Mouse (Mus musculus): Measurements from ENCODE around the gene 4632433K11Rik. TPM values are rescaled to one million over a fixed set of nuclear protein-coding genes. Genes with fewer than 3 reads are reported as not detected.
"Not testable (repeated sequence)": the region's sequence is repeated elsewhere in the genome, so short reads cannot be mapped to it uniquely, and the experiment has no call there.

The 4632433K11Rik gene
- total RNA-seq, 2 experiments from 2014 or later: 0.57 TPM; not detected in 1

DNA sequence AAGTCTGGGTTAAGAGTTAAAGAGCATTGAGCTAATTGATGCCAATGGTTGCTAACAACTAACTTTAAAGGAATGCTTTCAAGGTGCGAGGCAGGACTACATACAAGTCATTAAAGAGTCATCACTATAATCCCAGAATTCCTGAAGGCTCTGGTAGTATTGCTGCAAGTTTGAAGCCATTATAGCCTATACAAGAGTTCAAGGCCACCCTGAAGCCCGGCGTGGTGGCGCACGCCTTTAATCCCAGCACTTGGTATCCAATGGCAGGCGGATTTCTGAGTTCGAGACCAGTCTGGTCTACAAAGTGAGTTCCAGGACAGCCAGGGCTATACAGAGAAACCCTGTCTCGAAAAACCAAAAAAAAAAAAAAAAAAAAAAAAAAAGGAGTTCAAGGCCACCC, 14.3 kb upstream of the 4632433K11Rik start:
- ATAC-seq (replicated peaks; ENCODE audit: poor library complexity, severe bottlenecking): not testable (repeated sequence)

DNA sequence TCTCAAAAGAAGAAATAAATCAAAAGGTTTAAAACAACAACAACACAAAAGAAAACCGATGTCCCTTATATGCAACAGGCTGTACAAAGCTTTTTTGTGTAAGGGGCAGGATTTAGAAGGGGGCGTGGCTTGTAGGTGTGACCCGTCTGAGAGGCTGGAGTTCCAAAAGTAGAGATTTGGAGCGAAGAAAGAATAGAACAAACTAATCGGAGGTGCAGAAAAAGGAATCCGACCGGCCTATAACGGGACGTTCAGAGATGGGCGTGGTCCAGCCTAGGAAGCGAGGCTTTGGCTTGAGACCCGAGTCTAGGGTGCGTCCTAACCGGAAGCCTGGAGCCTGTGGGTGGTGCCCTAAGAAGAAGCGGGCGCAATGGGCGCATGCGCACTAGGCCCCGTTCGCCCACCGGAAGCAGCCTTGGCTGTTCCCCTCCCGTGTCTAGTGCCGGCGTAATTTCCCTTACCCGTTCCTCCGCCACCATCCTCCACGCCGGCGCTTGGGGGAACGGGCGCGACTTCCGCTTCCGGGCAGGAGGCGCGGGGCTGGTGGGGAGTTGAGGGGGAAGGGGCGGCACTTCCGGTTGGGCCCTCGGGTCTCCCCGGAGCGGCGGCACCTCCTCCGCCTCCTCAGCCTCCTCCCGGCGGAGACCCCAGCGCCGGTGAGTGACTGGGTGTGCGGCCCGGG, 13.8 kb upstream of the 4632433K11Rik start, which contains the start of the genes Zfp865 and Ccdc106:
Gene Zfp865, plus strand, starts transcription at position 377 of the 682 bp plus-strand sequence.
Gene Ccdc106, plus strand, starts transcription at position 554 of the 682 bp plus-strand sequence.
- peak; percentile 76 for ATAC-seq (replicated peaks; ENCODE audit: poor library complexity, severe bottlenecking)

DNA sequence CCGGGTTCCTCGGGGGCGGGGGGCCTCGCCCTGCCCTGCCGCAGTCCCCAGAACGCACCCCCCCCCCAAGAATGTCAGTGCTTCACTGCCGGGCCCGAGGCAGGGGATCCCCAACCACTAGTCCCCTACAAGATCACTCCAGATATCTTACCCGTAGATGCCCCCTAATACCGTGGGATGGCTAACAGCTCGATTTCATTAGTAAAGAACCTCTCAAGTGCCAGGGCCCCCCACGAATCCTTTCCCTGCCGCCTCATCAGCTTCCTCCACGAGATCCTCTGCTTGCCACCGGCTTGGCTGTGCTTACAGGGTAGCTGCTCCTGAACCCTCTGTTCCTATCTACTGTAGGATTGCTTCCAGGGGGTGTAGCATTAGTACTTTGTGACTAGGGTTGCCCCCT, 13.2 kb upstream of the 4632433K11Rik start:
- ATAC-seq (replicated peaks; ENCODE audit: poor library complexity, severe bottlenecking): no peak

DNA sequence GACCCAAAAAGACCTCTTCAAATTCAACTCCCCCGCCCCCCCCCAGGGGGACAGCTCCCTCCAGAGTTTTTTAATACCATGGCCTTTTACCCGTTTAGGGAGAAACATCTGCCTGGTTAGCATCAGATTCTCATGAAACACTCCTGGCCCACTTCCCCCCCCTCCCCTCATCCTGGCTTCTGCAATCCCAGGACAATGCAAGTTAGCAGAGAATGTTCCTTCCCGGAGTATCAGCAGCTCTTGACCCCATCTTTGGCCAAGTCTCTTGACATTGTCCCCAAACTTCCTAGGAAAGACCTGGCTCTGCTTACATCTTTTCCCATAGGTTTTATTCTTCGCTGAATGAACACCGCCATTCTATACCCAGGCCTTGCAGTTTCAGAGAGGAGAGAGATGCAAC, 12.7 kb upstream of the 4632433K11Rik start:
- no peak for ATAC-seq (replicated peaks; ENCODE audit: poor library complexity, severe bottlenecking)

DNA sequence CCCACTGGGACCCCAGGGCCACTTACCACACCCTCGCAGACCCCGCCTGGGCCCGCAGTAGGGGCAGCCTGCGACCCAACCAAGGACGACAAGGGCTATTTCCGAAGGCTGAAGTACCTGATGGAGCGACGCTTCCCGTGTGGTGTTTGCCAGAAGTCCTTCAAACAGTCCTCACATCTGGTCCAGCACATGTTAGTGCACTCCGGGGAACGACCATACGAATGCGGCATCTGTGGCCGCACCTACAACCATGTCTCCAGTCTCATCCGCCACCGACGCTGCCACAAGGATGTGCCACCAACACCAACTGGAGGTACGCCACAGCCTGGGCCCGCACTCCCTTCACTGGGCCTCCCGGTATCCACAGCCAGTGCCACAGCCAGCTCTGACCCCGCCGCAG, 4.4 kb upstream of the 4632433K11Rik start:
- no peak for ATAC-seq (replicated peaks; ENCODE audit: poor library complexity, severe bottlenecking)

DNA sequence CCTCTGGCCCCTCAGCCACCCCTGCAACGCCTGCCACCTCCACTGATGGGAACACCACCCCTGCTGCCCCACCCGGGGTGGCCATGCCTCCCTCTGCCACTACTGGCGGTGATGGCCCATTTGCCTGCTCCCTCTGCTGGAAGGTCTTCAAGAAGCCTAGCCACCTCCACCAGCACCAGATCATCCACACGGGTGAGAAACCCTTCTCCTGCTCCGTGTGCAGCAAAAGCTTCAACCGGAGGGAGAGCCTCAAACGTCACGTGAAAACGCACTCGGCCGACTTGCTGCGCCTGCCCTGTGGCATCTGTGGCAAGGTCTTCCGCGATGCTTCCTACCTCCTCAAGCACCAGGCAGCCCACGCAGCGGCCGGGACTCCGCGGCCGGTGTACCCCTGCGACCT, 4.0 kb upstream of the 4632433K11Rik start:
- no peak for ATAC-seq (replicated peaks; ENCODE audit: poor library complexity, severe bottlenecking)

DNA sequence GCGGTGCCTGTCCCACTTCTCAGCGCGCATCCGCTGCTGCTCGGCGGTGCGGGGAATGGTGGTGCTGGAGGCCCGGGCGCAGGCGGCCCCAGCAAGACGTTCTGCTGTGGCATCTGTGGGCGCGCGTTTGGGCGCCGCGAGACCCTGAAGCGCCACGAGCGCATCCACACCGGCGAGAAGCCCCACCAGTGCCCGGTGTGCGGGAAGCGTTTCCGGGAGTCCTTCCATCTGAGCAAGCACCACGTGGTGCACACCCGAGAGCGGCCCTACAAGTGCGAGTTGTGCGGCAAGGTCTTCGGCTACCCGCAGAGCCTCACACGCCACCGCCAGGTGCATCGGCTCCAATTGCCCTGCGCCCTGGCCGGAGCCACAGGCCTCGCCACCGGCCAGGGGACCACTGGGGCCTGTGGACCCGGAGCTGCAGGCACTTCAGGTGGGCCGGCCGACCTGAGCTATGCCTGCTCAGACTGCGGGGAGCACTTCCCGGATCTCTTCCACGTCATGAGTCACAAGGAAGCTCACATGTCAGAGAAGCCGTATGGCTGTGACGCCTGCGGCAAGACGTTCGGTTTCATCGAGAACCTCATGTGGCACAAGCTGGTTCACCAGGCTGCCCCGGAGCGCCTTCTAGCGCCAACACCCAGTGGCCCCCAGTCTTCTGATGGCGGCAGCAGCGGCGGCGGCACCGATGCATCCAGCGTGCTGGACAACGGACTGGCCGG, 3.2 kb upstream of the 4632433K11Rik start:
- ATAC-seq (replicated peaks; ENCODE audit: poor library complexity, severe bottlenecking): no peak

DNA sequence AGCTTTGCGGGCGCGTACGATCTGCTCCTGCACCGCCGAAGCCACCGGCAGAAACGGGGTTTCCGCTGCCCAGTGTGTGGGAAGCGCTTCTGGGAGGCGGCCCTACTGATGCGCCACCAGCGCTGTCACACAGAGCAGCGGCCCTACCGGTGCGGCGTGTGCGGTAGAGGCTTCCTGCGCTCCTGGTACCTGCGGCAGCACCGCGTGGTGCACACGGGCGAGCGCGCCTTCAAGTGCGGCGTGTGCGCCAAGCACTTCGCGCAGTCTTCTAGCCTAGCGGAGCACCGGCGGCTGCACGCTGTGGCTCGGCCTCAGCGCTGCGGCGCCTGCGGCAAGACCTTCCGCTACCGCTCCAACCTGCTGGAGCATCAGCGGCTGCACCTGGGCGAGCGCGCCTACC, 2.4 kb upstream of the 4632433K11Rik start:
- ATAC-seq (replicated peaks; ENCODE audit: poor library complexity, severe bottlenecking): no peak

DNA sequence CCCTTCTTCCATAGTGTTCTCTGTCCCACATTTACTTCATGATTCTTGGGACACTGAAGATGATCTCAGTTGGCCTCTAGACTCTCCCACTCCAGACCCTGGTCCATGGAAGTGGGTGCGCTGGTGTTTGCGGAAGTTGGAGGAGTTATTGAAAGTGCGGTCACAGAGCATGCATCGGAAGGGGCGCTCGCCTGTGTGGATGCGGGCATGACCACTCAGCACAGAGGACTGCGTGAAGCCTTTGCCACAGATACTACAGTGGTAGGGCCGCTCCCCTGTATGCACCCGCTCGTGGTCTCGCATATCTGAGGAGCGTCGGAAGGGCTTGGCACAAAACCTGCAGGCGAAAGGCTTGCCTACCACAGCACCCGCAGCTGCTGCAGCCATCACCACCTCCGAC, 1.7 kb downstream of the 4632433K11Rik start:
- no peak for ATAC-seq (replicated peaks; ENCODE audit: poor library complexity, severe bottlenecking)

DNA sequence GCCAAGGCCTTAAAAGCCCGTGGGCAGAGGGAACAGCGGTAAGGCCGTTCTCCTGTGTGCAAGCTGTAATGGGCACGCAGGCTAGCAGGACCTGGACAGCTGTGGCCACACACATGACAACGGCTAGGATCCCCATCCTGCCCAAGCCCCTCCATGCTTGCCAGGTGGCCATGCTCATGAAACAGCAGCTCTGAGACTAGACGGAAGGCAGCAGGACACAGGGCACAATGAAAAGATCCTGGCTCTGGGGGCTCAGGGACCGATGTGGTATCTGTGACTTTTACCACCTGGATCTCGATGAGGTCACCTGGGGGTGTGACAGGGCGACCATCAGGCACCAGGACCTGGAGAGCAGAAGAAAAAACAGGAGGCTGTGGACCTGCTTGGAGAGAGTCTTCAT, 2.2 kb downstream of the 4632433K11Rik start:
- ATAC-seq (replicated peaks; ENCODE audit: poor library complexity, severe bottlenecking): no peak

DNA sequence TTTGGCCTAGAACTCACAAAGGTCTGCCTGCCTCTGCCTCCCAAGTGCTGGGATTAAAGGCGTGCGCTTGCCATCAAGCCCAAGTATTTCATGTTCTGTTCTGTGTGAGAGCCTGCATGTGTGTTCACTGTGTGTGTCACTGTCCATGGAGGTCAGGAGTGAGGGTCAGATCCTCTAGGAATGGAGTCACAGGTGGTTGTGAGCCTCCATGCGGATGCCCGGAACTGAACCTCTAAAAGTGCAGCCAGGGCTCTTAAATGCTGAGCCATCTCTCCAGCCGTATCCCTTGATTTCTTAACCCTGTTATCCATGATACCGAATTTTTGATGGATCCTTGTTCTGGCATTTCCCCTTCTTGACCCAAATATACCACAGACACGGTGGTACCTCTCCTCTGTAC, 3.1 kb downstream of the 4632433K11Rik start:
- no peak for ATAC-seq (replicated peaks; ENCODE audit: poor library complexity, severe bottlenecking)

DNA sequence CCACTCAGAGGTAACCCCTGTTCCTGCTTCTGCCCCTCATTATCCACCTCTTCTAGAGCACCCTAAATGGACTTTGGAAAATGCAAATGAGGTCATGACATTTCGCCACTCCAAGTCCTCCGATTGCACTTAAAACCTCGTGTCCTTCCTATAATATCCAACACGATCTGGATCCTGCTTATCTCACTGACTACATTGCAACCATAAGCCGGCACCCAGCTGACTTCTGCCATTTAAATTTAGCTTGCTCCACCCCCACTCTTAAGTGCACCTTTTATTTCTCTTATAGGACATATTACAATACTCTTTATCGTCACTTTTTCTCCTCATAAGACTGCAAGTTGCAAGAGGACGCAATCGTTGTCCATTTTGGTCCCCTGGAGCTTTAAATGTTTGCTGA, 3.5 kb downstream of the 4632433K11Rik start:
- no peak for ATAC-seq (replicated peaks; ENCODE audit: poor library complexity, severe bottlenecking)

DNA sequence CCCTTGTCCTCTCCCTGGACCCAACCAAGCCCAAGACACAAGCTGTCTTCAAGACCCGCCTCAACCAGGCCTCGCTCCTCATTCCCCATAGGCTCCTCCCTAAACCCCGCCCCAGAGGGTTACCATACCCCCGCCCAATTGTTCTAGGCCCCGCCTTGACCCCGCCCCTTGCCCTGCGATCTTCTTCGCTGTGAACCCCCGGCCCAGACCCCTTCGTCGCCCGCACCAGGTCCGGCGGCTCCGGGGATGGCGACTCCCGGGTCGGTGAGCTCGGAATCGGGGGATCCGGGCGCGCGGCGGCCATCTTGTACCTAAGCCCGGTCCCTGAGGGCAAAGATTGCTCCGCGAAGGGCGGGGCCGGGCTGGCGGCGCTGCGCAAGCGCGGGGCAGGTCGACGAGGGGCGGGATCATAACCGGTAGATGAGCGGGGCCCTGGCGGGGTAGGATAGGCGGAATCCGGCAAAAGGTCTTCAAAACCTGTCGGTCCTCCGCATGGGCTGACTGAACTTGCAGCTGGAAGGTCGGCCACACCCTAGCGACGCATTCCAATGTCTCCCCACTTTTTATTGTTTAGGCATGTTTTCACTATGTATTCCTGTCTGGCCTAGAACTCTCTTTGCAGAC, 4.3 kb downstream of the 4632433K11Rik start, which contains the start of gene Zfp784:
Gene Zfp784, minus strand, starts transcription at position 338 of the 624 bp plus-strand sequence.
- peak; percentile 95 for ATAC-seq (replicated peaks; ENCODE audit: poor library complexity, severe bottlenecking)

DNA sequence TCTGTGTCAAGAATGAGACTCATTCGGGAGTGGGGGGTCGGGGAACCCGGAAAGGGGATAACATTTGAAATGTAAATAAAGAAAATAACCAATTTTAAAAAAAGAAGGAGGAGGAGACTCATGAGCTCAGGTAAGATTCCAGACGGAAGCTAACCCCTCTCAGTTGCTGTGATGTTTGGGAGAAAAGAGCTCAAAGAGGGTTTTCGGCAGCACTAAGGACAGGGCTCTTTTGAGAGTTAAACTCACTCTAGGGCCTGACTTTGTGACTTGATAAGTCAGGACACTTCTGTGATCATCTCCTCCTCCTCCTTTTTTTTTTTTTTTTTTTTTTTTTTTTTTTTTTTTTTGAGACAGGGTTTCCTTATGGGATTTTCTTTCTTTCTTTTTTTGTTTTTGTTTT, 5.0 kb downstream of the 4632433K11Rik start:
- ATAC-seq (replicated peaks; ENCODE audit: poor library complexity, severe bottlenecking): no peak

DNA sequence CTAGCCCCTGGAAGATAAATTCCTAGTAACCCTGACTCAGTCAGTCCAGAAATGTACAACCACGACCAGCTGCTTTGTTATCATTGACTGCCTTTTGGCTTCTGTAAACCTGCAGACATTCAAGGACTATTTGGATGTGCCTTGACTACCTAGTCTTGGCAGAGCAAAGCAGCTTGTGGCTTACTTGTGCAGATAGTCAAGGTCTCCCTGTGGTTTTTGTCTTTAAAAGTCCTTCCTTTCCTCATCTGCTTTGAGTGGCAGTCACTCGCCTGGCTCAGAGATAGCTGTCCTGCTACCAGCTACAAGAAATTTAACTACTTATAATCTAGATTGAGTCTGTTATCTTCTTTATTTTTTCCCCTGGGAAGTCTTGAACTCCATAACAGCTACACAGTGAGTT, 11.1 kb downstream of the 4632433K11Rik start:
- no peak for ATAC-seq (replicated peaks; ENCODE audit: poor library complexity, severe bottlenecking)

DNA sequence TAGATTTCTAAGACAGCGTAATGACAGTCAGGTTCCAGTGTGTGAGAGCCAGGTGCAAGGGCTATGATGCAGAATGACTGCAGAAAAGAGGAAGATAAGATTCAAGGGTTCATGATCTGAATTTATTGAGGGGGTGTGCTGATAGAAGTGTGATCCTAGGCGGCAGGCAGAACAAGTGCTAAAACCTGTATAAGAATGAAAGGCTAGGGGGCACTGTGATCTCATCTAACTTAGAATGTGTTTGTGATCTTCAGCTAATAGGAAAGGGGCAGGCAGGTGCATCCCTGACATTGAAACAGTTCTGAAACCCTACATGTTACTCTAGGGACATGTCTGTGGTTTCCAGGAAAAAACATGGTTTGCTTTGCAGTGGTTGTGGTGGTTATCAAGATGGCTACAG, 12.2 kb downstream of the 4632433K11Rik start:
- no peak for ATAC-seq (replicated peaks; ENCODE audit: poor library complexity, severe bottlenecking)

DNA sequence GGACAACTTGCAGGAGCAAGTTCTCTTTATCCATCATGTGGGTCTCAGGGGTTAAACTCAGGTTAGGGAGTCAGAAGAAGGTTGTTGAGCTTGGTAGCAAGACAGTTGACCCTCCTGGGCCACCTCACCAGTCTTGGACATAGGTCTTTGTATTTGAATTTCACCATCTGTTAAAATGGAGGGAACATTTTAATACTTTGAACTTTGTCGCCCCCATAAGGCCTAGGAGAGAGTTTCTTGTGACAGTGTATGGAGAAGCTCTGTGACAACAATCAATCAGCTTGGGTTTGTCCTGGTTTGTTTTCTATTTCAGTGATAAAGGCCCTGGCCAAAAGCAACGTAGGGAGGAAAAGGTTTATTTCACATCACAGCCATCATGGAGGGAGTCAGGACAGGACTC, 13.4 kb downstream of the 4632433K11Rik start:
- ATAC-seq (replicated peaks; ENCODE audit: poor library complexity, severe bottlenecking): peak; percentile 44; the same call in 1 of the 2 replicates

DNA sequence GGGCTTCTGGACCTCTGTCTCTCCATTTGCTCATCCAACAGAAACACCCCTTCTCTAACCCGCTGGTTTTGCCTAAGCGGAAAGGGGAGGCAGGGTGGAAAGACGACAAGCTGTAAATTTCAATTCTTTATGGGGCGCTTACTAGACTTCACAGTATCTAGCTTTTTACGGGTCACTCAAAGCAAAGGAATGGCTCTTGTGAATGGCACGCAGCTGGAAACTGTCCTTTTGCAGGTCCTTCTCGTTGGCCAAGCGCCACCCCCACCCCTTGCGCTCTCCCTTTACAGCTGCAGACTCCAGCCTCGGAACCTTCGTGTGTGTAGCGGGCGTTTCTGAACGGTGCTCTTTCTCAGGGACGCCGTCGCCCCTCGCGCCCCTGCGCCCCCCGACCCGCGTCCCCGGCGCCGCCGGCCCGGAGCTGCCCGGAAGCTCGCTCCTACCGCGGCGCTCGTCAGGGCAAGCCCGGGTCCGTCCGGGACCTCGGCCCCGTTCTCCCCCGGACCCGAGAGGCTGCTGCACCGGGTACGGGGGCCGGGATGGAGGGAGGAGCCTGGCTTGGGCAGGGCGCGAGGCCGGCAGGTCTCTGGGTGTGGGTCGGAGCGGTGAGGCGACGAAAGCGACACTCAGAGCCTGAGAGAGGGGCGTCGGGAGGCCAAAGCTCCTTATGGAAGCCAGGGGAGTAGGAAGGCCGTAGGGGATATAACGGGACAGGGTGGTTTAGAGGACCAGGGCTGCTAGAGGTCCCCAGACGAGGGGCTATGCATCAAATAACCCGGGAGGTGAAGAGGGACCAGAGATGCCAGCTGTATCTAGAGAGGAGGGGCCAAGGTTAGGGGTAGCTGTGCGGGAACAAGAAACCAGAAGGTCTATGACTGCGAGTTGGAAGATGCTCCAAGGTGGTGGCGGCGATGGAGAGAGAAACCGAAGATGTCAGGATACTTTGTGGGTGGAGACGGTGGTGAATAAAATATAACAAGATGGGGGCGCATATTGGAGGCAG, 17.6 kb downstream of the 4632433K11Rik start, which contains the start of gene Zfp580:
Gene Zfp580, plus strand, starts transcription at position 346 of the 1,000 bp plus-strand sequence.
- peak; percentile 50 for ATAC-seq (replicated peaks; ENCODE audit: poor library complexity, severe bottlenecking)

DNA sequence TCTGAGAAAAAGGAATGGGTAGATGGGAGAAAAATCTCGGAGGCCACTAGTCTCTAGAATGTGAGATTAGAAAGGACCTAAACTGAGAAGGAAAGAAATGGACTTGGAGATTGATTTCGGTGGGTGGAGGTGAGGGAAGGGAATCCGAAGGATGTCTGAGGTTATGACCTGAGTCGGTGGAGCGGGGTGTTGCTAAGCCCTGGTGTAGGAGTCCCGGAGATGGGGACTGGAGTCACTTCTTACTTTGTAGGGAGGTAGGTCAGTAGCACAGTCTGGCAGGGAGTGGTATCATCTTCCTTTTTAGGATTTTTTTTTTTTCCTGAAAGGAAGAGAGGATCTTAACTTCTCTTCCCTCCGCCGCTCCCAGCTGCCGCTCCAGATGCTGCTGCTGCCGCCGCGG, 18.5 kb downstream of the 4632433K11Rik start:
- ATAC-seq (replicated peaks; ENCODE audit: poor library complexity, severe bottlenecking): no peak

DNA sequence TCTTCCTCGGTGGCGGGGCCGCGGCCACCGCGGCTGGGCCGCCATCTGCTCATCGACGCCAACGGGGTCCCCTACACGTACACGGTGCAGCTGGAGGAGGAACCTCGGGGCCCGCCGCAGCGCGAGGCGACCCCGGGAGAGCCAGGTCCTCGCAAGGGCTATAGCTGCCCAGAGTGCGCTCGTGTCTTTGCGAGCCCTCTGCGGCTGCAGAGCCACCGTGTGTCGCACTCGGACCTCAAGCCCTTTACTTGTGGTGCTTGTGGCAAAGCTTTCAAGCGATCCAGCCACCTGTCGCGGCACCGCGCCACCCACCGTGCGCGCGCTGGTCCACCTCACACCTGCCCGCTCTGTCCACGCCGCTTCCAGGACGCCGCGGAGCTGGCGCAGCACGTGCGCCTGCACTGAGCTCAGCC, 19.0 kb downstream of the 4632433K11Rik start:
- ATAC-seq (replicated peaks; ENCODE audit: poor library complexity, severe bottlenecking): no peak; the same call in 1 of the 2 replicates
